Mouse (Mus musculus) spleen, adult 2 months (tissue): ENCODE measurements at regions not wholly inside any gene's neighbourhood (a gene's known extent, or its start where the extent isn't known, plus 50 kb on each side); places are given as distances from the start of the nearest gene placed in this dataset.
"Not testable (repeated sequence)": the region's sequence is repeated elsewhere in the genome, so short reads cannot be mapped to it uniquely, and the experiment has no call there.

Source experiments
- DNase-seq, 2 experiments: peaks; one replicate each; pipeline versions ENCODE4 v3.0.0 to v3.0.0-alpha.2; 2012 to 2021; ENCODE audit warnings: low spot score in 2 of 2, low read depth in 1 of 2
- H3K27ac ChIP-seq: fragments of 200-500 bp; 2 replicates; pipeline ENCODE4 v1.5.1; 2012; ENCODE audit warnings: low read length, inconsistent platforms; ENCODE audit not compliant: insufficient read depth
- H3K27me3 ChIP-seq: fragments of 200-500 bp; 2 replicates; pipeline ENCODE4 v1.6.1; 2012; ENCODE audit warnings: mild to moderate bottlenecking, moderate library complexity, low read length, inconsistent platforms; ENCODE audit not compliant: control insufficient read depth, insufficient read depth
- H3K36me3 ChIP-seq: fragments of 200-500 bp; 2 replicates; pipeline ENCODE4 v1.6.1; 2012; ENCODE audit warnings: mild to moderate bottlenecking, low read length, inconsistent platforms; ENCODE audit not compliant: control insufficient read depth, insufficient read depth
- H3K4me1 ChIP-seq: fragments of 200-500 bp; 2 replicates; pipeline ENCODE4 v1.6.1; 2011; ENCODE audit warnings: inconsistent platforms; ENCODE audit not compliant: control insufficient read depth, insufficient read depth, insufficient read length
- H3K4me3 ChIP-seq: fragments of 200-500 bp; 2 replicates; pipeline ENCODE4 v1.5.1; 2011; ENCODE audit warnings: mild to moderate bottlenecking, inconsistent platforms; ENCODE audit not compliant: insufficient read depth, insufficient read length; ENCODE audit errors: extremely low read depth
- CTCF ChIP-seq: fragments of 200-500 bp; IDR thresholded peaks from 2 replicates; pipeline ENCODE4 v1.5.1; 2011; ENCODE audit warnings: mild to moderate bottlenecking, inconsistent platforms; ENCODE audit not compliant: insufficient read depth, insufficient read length, insufficient replicate concordance; ENCODE audit errors: extremely low read depth
- POLR2A ChIP-seq: fragments of 200-500 bp; IDR thresholded peaks from 2 replicates; pipeline ENCODE4 v1.6.1; 2011; ENCODE audit warnings: low read depth, low read length, inconsistent platforms
- whole genome bisulfite sequencing: fragments of 180-500 bp; shearing (Covaris S2); methylation state at CpG from one replicate; pipeline ENCODE4 v1.1.7; 2018; 5-methylcytosine and 5-hydroxymethylcytosine counted together

GRCm38 (mm10) chr4:3497392-3497791 is 312.2 kb upstream of the Vmn1r3 start:
- not testable (repeated sequence) for H3K36me3 ChIP-seq, H3K27ac ChIP-seq, H3K4me3 ChIP-seq, H3K4me1 ChIP-seq, DNase-seq, H3K27me3 ChIP-seq
- WGBS, result no CpG with 5 or more reads among the region's 3 CpGs

- not testable (repeated sequence) for H3K36me3 ChIP-seq, H3K4me1 ChIP-seq, H3K27ac ChIP-seq, H3K4me3 ChIP-seq, H3K27me3 ChIP-seq, DNase-seq
- 15% methylated on average over 1 of the region's 1 CpGs for WGBS
Measured at GRCm38 (mm10) chr4:3495987-3496386, 310.8 kb upstream of the Vmn1r3 start.

- H3K27me3 ChIP-seq, H3K4me3 ChIP-seq, DNase-seq, H3K27ac ChIP-seq, H3K36me3 ChIP-seq, H3K4me1 ChIP-seq: not testable (repeated sequence)
- WGBS, result no CpG with 5 or more reads among the region's 5 CpGs
Measured at GRCm38 (mm10) chr4:3494123-3494681, 309.0 kb upstream of the Vmn1r3 start.

- H3K27me3 ChIP-seq, H3K4me1 ChIP-seq, H3K36me3 ChIP-seq, H3K4me3 ChIP-seq, H3K27ac ChIP-seq, DNase-seq: not testable (repeated sequence)
- WGBS, result no CpG with 5 or more reads among the region's 5 CpGs
Measured at GRCm38 (mm10) chr4:3490901-3491300, 305.7 kb upstream of the Vmn1r3 start.

GRCm38 (mm10) chr4:3482092-3482491 is 296.9 kb upstream of the Vmn1r3 start:
- Histone ChIP-seq H3K36me3 (no peaks in the 10 kb centered on the region), H3K4me3 (no peak overlapping the region), H3K27ac (no peak overlapping the region), H3K27me3 (no peaks in the 10 kb centered on the region), H3K4me1 (no peaks in the 10 kb centered on the region)
- TF ChIP-seq CTCF, result no peak
- TF ChIP-seq POLR2A, result no peak
- DNase-seq, result no peak
- 68% methylated on average over 2 of the region's 2 CpGs for WGBS

GRCm38 (mm10) chr4:3456773-3457172 is 271.6 kb upstream of the Vmn1r3 start:
- Histone ChIP-seq H3K27ac (no peak overlapping the region), H3K4me1 (no peaks in the 10 kb centered on the region), H3K36me3 (no peaks in the 10 kb centered on the region), H3K27me3 (no peaks in the 10 kb centered on the region), H3K4me3 (no peak overlapping the region)
- no peak for DNase-seq
- 92% methylated on average over 12 of the region's 12 CpGs for WGBS
- TF ChIP-seq POLR2A (no peak), CTCF (no peak)

GRCm38 (mm10) chr4:3437380-3437779 is 252.2 kb upstream of the Vmn1r3 start:
- 87% methylated on average over 2 of the region's 2 CpGs for WGBS
- H3K4me1 ChIP-seq, DNase-seq: not testable (repeated sequence)

GRCm38 (mm10) chr4:3427968-3428367 is 242.8 kb upstream of the Vmn1r3 start:
- Histone ChIP-seq H3K4me1 (no peaks in the 10 kb centered on the region; the same call in 1 of the 2 replicates), H3K36me3 (no peaks in the 10 kb centered on the region), H3K4me3 (no peak overlapping the region), H3K27me3 (no peaks in the 10 kb centered on the region), H3K27ac (no peak overlapping the region)
- TF ChIP-seq POLR2A, result no peak
- no peak for TF ChIP-seq CTCF
- WGBS, result 49% methylated on average over 3 of the region's 3 CpGs
- no peak for DNase-seq

More at GRCm38 (mm10) chr4:3437380-3437779, 252.2 kb upstream of the Vmn1r3 start:
- not testable (repeated sequence) for H3K4me3 ChIP-seq, H3K36me3 ChIP-seq, H3K27me3 ChIP-seq, H3K27ac ChIP-seq
